Mouse (Mus musculus) spleen, postnatal 14 days (tissue): ENCODE results near the gene Il24.

Source experiments
- DNase-seq, 2 experiments: peaks; one replicate each; pipeline ENCODE4 v3.0.0; 2021 to 2022; ENCODE audit warnings: low spot score in 2 of 2

Il24 gene

GRCm38 (mm10) chr1:130854819-130855218, 32.4 kb downstream of the Il24 start:
- no peak for DNase-seq

GRCm38 (mm10) chr1:130850405-130850804, 36.8 kb downstream of the Il24 start:
- no peak for DNase-seq

GRCm38 (mm10) chr1:130849530-130850214, 37.6 kb downstream of the Il24 start:
- no peak for DNase-seq

GRCm38 (mm10) chr1:130844516-130844915, 42.7 kb downstream of the Il24 start:
- DNase-seq: no peak

- DNase-seq: no peak
Observed at GRCm38 (mm10) chr1:130841621-130842020, 45.6 kb downstream of the Il24 start.

GRCm38 (mm10) chr1:130840599-130841379, 46.5 kb downstream of the Il24 start:
- no peak for DNase-seq

GRCm38 (mm10) chr1:130838288-130838687, 49.0 kb downstream of the Il24 start:
- DNase-seq: peak in 1 of 2 experiments; percentile 58

- DNase-seq: no peak
Observed at GRCm38 (mm10) chr1:130835161-130835936, 51.9 kb downstream of the Il24 start.

- DNase-seq: no peak
Observed at GRCm38 (mm10) chr1:130832230-130833149, 54.8 kb downstream of the Il24 start.
